Comparison of ENCODE assay signal across 9 mouse cellular contexts in genomic region chr6:117918043-117918442, GRCm38 (mm10). TPM values are rescaled to one million over a fixed set of nuclear protein-coding genes. Genes with fewer than 3 reads are reported as not detected.
DNase-seq lines count a peak whose midpoint lies in the region; ATAC-seq and TF ChIP-seq lines count a peak whose summit lies in the region.
"Had no signal": no experiment of that assay in that cellular context is flagged by ENCODE, and none has a peak within 500 bp of the region (broad histone marks: within the 10 kb centered on the region; RNA-seq: fewer than 3 reads in every experiment).

No protein-coding gene starts in this region.

- no peak for TF ChIP-seq POLR2A in brain, embryonic 14.5 days (IDR thresholded peaks at IDR 0.05; ENCODE audit: borderline replicate concordance, extremely low read depth, insufficient read depth, insufficient read length, poor library complexity, severe bottlenecking)

- no peaks in the 10 kb centered on the region for H3K9me3 ChIP-seq in hindbrain, embryonic 13.5 days
- no peaks in the 10 kb centered on the region for H3K9me3 ChIP-seq in midbrain, embryonic 15.5 days

- H3K4me2 ChIP-seq in hindbrain, embryonic 13.5 days: peak overlapping the region; percentile 93
- H3K4me2 ChIP-seq in midbrain, embryonic 15.5 days: peak overlapping the region; percentile 89

- H3K27ac ChIP-seq in layer of hippocampus, adult 2 months: peak overlapping the region; percentile 90
- peak overlapping the region; percentile 79 for H3K27ac ChIP-seq in hindbrain, embryonic 13.5 days
- H3K27ac ChIP-seq in midbrain, embryonic 15.5 days: peak overlapping the region; percentile 68; the same call in 1 of the 2 replicates

- TF ChIP-seq CTCF in layer of hippocampus, adult 2 months (conservative IDR thresholded peaks at IDR 0.05): no peak
- TF ChIP-seq CTCF in brain, embryonic 14.5 days (IDR thresholded peaks at IDR 0.05; ENCODE audit: borderline replicate concordance, extremely low read depth, insufficient read depth, insufficient read length): no peak

- no peak for ATAC-seq in hindbrain, embryonic 13.5 days (ENCODE audit: low FRiP score)
- ATAC-seq in midbrain, embryonic 15.5 days (replicated peaks): no peak

- no peaks in the 10 kb centered on the region for H3K27me3 ChIP-seq in hindbrain, embryonic 13.5 days
- H3K27me3 ChIP-seq in midbrain, embryonic 15.5 days (replicated peaks): no peaks in the 10 kb centered on the region

- WGBS in hindbrain, embryonic 13.5 days: 28% methylated on average over 5 of the region's 5 CpGs
- whole genome bisulfite sequencing in midbrain, embryonic 15.5 days: 29% methylated on average over 5 of the region's 5 CpGs

- DNase-seq in layer of hippocampus, adult 2 months (ENCODE audit: low spot score in 2 of 2): no peak
- DNase-seq in layer of hippocampus, postnatal 36 days: no peak
- DNase-seq in brain, embryonic 14.5 days (ENCODE audit: low read depth): peak; percentile 77
- DNase-seq in cerebellum, postnatal 4 days (ENCODE audit: low spot score in 2 of 2): no peak
- DNase-seq in layer of hippocampus, adult 18-20 months (ENCODE audit: low spot score in 2 of 2): no peak
- DNase-seq in spleen, adult 18-20 months: no peak

- H3K4me3 ChIP-seq in layer of hippocampus, adult 2 months: peak overlapping the region; percentile 80
- peak overlapping the region; percentile 56 for H3K4me3 ChIP-seq in hindbrain, embryonic 13.5 days
- peak overlapping the region; percentile 52 for H3K4me3 ChIP-seq in midbrain, embryonic 15.5 days

- H3K36me3 ChIP-seq in hindbrain, embryonic 13.5 days: no peaks in the 10 kb centered on the region
- H3K36me3 ChIP-seq in midbrain, embryonic 15.5 days (replicated peaks): no peaks in the 10 kb centered on the region

- H3K4me1 ChIP-seq in hindbrain, embryonic 13.5 days (replicated peaks): peaks cover 35% of the 10 kb centered on the region
- peaks cover 27% of the 10 kb centered on the region for H3K4me1 ChIP-seq in midbrain, embryonic 15.5 days

- H3K9ac ChIP-seq in hindbrain, embryonic 13.5 days: peak overlapping the region; percentile 77
- peak overlapping the region; percentile 44 for H3K9ac ChIP-seq in midbrain, embryonic 15.5 days

RNA-seq across cellular contexts. Expression of gene Hnrnpf, which starts 17.9 kb away (rescaled TPM):
- 100 to 1,000 TPM; 123 TPM for total RNA-seq in layer of hippocampus, adult 2 months (2021)
- total RNA-seq in layer of hippocampus, postnatal 36 days (2021): 100 to 1,000 TPM; 124 to 148 TPM
- polyA plus RNA-seq in brain, embryonic 14.5 days (2012; rRNA removed): 240 and 265 TPM in 2 replicates
- 307 and 313 TPM in 2 replicates for polyA plus RNA-seq in hindbrain, embryonic 13.5 days (2015; fragmentation: Nextera tagmentation; extraction: Ambion mirVana)
- polyA plus RNA-seq in midbrain, embryonic 15.5 days (2015; fragmentation: Nextera tagmentation; extraction: Ambion mirVana): 258 and 279 TPM in 2 replicates
- total RNA-seq in layer of hippocampus, adult 18-20 months (2021): 100 to 1,000 TPM; 127 to 139 TPM

RNA-seq across cellular contexts. Expression of gene Fxyd4, which starts 19.4 kb away (rescaled TPM):
- total RNA-seq in layer of hippocampus, adult 2 months (2021): not detected
- total RNA-seq in layer of hippocampus, postnatal 36 days (2021): not detected
- polyA plus RNA-seq in brain, embryonic 14.5 days (2012; rRNA removed): not detected in 2 replicates
- 3.5 TPM in 2 replicates for polyA plus RNA-seq in hindbrain, embryonic 13.5 days (2015; fragmentation: Nextera tagmentation; extraction: Ambion mirVana)
- polyA plus RNA-seq in midbrain, embryonic 15.5 days (2015; fragmentation: Nextera tagmentation; extraction: Ambion mirVana): 2.8 and 4.7 TPM in 2 replicates
- total RNA-seq in layer of hippocampus, adult 18-20 months (2021): not detected
- total RNA-seq: adrenal gland, postnatal 14 days had no signal

RNA-seq across cellular contexts. Expression of gene Zfp239, which starts 56.1 kb away (rescaled TPM):
- total RNA-seq in layer of hippocampus, adult 2 months (2021): 10 to 100 TPM; 35.9 to 38.4 TPM
- total RNA-seq in layer of hippocampus, postnatal 36 days (2021): 10 to 100 TPM; 30.9 to 37.9 TPM
- polyA plus RNA-seq in brain, embryonic 14.5 days (2012; rRNA removed): 9.0 and 10.6 TPM in 2 replicates
- 11.9 and 14.6 TPM in 2 replicates for polyA plus RNA-seq in hindbrain, embryonic 13.5 days (2015; fragmentation: Nextera tagmentation; extraction: Ambion mirVana)
- 14.4 and 16.5 TPM in 2 replicates for polyA plus RNA-seq in midbrain, embryonic 15.5 days (2015; fragmentation: Nextera tagmentation; extraction: Ambion mirVana)
- 10 to 100 TPM; 38.4 to 41.0 TPM for total RNA-seq in layer of hippocampus, adult 18-20 months (2021)
